Mouse (Mus musculus) erythroblast, embryonic 14.5 days (primary cell): ENCODE results near the gene Gm11639. TPM values are rescaled to one million over a fixed set of nuclear protein-coding genes. Genes with fewer than 3 reads are reported as not detected.
A peak's percentile ranks its signal among the peaks of the same experiment; 100 is the strongest.

Experiments used
- H3K27me3 ChIP-seq: 2 replicates; pipeline ENCODE4 v1.6.1; 2012; ENCODE audit warnings: inconsistent platforms; ENCODE audit not compliant: control insufficient read depth
- H3K36me3 ChIP-seq: 2 replicates; pipeline ENCODE4 v1.6.1; 2012; ENCODE audit warnings: mild to moderate bottlenecking, inconsistent platforms; ENCODE audit not compliant: control insufficient read depth
- H3K4me1 ChIP-seq: 2 replicates; pipeline ENCODE4 v1.6.1; 2012; ENCODE audit warnings: inconsistent platforms; ENCODE audit not compliant: control insufficient read depth
- H3K4me3 ChIP-seq: replicated peaks from 2 replicates; pipeline ENCODE3; 2012; ENCODE audit warnings: moderate library complexity, mild to moderate bottlenecking, inconsistent platforms
- H3K9me3 ChIP-seq: 2 replicates; pipeline ENCODE4 v1.6.1; 2012; ENCODE audit warnings: low read length, inconsistent platforms, mixed read lengths; ENCODE audit not compliant: control insufficient read depth
- GATA1 ChIP-seq: IDR thresholded peaks from 2 replicates; pipeline ENCODE4 v1.6.1; 2012; ENCODE audit warnings: low read length, inconsistent platforms, mixed read lengths
- TAL1 ChIP-seq: IDR thresholded peaks from 3 replicates; pipeline ENCODE4 v1.6.1; 2012; ENCODE audit warnings: low read length, inconsistent platforms, mixed read lengths
- polyA plus RNA-seq: library from polyadenylated mRNA; stranded (reverse); fragments of >175 nt; gene quantifications from 2 replicates; pipeline ENCODE4 v1.2.3, GENCODE M21; 2012

The Gm11639 gene
- polyA plus RNA-seq, 1 experiment, result not detected

GRCm38 (mm10) chr11:105141115-105141514 lies 455.6 kb downstream of the Gm11639 start:
- no peak for TF ChIP-seq TAL1
- no peak for TF ChIP-seq GATA1
- Histone ChIP-seq H3K4me1 (peaks cover 71% of the 10 kb centered on the region), H3K36me3 (peaks cover 56% of the 10 kb centered on the region), H3K4me3 (no peak overlapping the region), H3K9me3 (peaks cover 6% of the 10 kb centered on the region), H3K27me3 (no peaks in the 10 kb centered on the region)

- TF ChIP-seq TAL1 (no peak), GATA1 (no peak)
- no peaks in the 10 kb centered on the region for H3K9me3 ChIP-seq
- no peak overlapping the region for H3K4me3 ChIP-seq
- peaks cover 53% of the 10 kb centered on the region for H3K4me1 ChIP-seq
- H3K27me3 ChIP-seq, result no peaks in the 10 kb centered on the region
- peaks cover 31% of the 10 kb centered on the region for H3K36me3 ChIP-seq
Measured at GRCm38 (mm10) chr11:105143564-105143963, 458.1 kb downstream of the Gm11639 start.

- H3K27me3 ChIP-seq, result no peaks in the 10 kb centered on the region
- H3K4me1 ChIP-seq, result peaks cover 56% of the 10 kb centered on the region
- H3K36me3 ChIP-seq, result peaks cover 27% of the 10 kb centered on the region
- no peaks in the 10 kb centered on the region for H3K9me3 ChIP-seq
- H3K4me3 ChIP-seq, result no peak overlapping the region
- no peak for TF ChIP-seq TAL1
Measured at GRCm38 (mm10) chr11:105144084-105144483, 458.6 kb downstream of the Gm11639 start.

GRCm38 (mm10) chr11:105144508-105145210 lies 459.2 kb downstream of the Gm11639 start:
- TF ChIP-seq GATA1 (no peak), TAL1 (0 out of 3 replicates have a peak, but pooled peaks have one; percentile 26)
- H3K36me3 ChIP-seq, result peaks cover 21% of the 10 kb centered on the region
- H3K4me1 ChIP-seq, result peaks cover 61% of the 10 kb centered on the region
- H3K27me3 ChIP-seq, result no peaks in the 10 kb centered on the region
- no peak overlapping the region for H3K4me3 ChIP-seq
- H3K9me3 ChIP-seq, result no peaks in the 10 kb centered on the region

- H3K36me3 ChIP-seq, result peaks cover 16% of the 10 kb centered on the region
- H3K27me3 ChIP-seq, result no peaks in the 10 kb centered on the region
- no peak for TF ChIP-seq GATA1
- TF ChIP-seq TAL1, result no peak
- peaks cover 66% of the 10 kb centered on the region for H3K4me1 ChIP-seq
- H3K9me3 ChIP-seq, result no peaks in the 10 kb centered on the region
- no peak overlapping the region for H3K4me3 ChIP-seq
Measured at GRCm38 (mm10) chr11:105145211-105145610, 459.7 kb downstream of the Gm11639 start.

GRCm38 (mm10) chr11:105146593-105146992 lies 461.1 kb downstream of the Gm11639 start, which contains the start of gene Gm10842:
Gene Gm10842, plus strand, starts transcription at chr11:105146893.
- Histone ChIP-seq H3K4me1 (peaks cover 72% of the 10 kb centered on the region), H3K36me3 (peaks cover 4% of the 10 kb centered on the region), H3K4me3 (no peak within 1 kb of the TSS), H3K9me3 (no peaks in the 10 kb centered on the region), H3K27me3 (no peaks in the 10 kb centered on the region)
- no peak for TF ChIP-seq TAL1
- TF ChIP-seq GATA1, result no peak

GRCm38 (mm10) chr11:105149353-105149752 lies 463.8 kb downstream of the Gm11639 start:
- H3K36me3 ChIP-seq, result peaks cover 3% of the 10 kb centered on the region; the same call in 1 of the 2 replicates
- peaks cover 77% of the 10 kb centered on the region for H3K4me1 ChIP-seq
- no peaks in the 10 kb centered on the region for H3K9me3 ChIP-seq
- no peak for TF ChIP-seq GATA1
- TF ChIP-seq TAL1, result no peak
- H3K27me3 ChIP-seq, result no peaks in the 10 kb centered on the region
- no peak overlapping the region for H3K4me3 ChIP-seq

GRCm38 (mm10) chr11:105149766-105150165 lies 464.3 kb downstream of the Gm11639 start:
- no peak overlapping the region for H3K4me3 ChIP-seq
- peaks cover 5% of the 10 kb centered on the region; the same call in 1 of the 2 replicates for H3K36me3 ChIP-seq
- no peaks in the 10 kb centered on the region for H3K27me3 ChIP-seq
- peaks cover 77% of the 10 kb centered on the region for H3K4me1 ChIP-seq
- H3K9me3 ChIP-seq, result no peaks in the 10 kb centered on the region
- TF ChIP-seq GATA1 (no peak), TAL1 (no peak)

- H3K9me3 ChIP-seq, result no peaks in the 10 kb centered on the region
- peaks cover 5% of the 10 kb centered on the region; the same call in 1 of the 2 replicates for H3K36me3 ChIP-seq
- peaks cover 76% of the 10 kb centered on the region for H3K4me1 ChIP-seq
- TF ChIP-seq TAL1 (no peak), GATA1 (no peak)
- H3K27me3 ChIP-seq, result no peaks in the 10 kb centered on the region
- H3K4me3 ChIP-seq, result no peak overlapping the region
Measured at GRCm38 (mm10) chr11:105150691-105151090, 465.2 kb downstream of the Gm11639 start.
